Mouse (Mus musculus): Measurements from ENCODE around the gene Rangrf.
"Not testable (repeated sequence)": the region's sequence is repeated elsewhere in the genome, so short reads cannot be mapped to it uniquely, and the experiment has no call there.

Rangrf gene

GRCm38 (mm10) chr11:68946001-68946400, 29.0 kb downstream of the Rangrf start:
- no peak for DNase-seq (ENCODE audit: low read depth, low spot score)

GRCm38 (mm10) chr11:68945245-68945644, 29.7 kb downstream of the Rangrf start:
- no peak for DNase-seq (ENCODE audit: low read depth, low spot score)

- no peak for DNase-seq (ENCODE audit: low read depth, low spot score)
Measured at GRCm38 (mm10) chr11:68942731-68943130, 32.3 kb downstream of the Rangrf start.

DNA sequence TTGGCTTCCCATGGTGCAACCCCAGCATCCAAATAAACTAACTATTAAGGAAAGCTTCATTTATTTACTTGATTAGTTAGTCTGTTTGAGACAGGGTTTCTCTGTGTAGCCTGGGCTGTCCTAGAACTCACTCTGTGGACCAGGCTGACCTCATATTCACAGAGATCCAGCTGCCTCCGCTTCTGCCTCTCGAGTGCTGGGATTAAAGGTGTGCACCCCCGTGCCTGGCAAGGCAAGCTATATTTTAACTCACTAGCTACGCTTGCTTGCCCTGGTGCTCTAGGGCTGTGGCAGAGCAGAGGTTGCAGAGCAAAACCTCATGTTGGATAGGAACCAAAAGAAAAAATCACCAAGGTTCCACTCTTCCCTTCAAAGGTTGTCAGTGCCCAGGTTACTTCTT, 34.5 kb downstream of the Rangrf start:
- no peak for DNase-seq (ENCODE audit: low read depth, low spot score)

DNA sequence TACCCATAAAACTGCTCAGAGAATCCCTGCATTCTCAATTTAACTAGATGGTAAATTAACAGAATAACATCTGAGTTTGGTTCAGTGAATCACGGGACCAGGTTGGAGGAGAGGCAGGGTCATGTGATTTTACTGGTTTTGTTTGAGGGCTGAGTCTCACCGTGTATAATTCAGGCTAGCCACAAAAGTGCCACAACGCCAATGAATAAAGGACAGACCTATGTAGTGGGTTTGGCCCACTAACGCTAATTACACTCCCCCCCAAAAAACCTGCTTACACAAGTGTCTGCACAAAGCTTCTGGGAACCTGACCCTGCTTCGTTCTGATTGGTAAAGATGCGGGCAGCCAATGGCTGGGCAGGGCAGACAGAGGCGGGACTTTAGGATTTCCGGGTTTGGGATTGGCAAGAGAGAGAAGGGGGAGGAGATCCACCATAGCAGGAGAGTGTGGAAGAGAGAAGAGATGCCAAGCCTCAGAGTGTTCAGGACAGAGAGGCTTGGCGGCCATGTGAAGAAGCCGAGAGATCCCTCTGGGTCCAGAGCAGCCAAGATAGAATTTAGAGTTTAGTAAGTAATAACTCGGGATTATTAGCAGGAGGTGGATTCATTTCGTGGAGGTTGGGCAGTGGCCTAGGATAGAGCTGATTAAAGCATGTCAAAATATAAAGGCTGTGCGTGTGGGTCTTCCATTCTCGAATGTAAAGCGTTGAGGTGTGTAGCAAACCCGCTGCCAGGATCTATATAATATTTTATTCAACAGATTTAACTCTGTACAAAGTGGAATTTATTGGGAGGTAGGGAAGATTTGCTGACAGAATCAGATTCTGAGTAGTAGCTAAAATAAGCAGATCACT, 35.3 kb downstream of the Rangrf start:
- peak; percentile 95 for DNase-seq (ENCODE audit: low read depth, low spot score)

DNA sequence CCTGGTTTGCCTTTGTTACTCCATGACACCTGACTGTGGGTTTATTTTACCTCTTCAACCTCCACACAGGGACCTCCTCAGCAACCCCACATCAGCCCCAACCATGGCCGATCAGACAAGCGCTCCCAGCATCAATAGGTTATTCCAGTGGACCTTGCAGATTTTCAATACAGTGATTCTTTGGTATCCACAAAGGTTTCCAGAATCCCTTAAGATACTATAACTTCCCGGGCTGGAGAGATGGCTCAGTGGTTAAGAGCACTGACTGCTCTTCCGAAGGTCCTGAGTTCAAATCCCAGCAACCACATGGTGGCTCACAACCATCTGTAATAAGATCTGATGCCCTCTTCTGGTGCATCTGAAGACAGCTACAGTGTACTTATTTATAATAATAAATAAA, 38.0 kb downstream of the Rangrf start:
- DNase-seq (ENCODE audit: low read depth, low spot score) = not testable (repeated sequence)

DNA sequence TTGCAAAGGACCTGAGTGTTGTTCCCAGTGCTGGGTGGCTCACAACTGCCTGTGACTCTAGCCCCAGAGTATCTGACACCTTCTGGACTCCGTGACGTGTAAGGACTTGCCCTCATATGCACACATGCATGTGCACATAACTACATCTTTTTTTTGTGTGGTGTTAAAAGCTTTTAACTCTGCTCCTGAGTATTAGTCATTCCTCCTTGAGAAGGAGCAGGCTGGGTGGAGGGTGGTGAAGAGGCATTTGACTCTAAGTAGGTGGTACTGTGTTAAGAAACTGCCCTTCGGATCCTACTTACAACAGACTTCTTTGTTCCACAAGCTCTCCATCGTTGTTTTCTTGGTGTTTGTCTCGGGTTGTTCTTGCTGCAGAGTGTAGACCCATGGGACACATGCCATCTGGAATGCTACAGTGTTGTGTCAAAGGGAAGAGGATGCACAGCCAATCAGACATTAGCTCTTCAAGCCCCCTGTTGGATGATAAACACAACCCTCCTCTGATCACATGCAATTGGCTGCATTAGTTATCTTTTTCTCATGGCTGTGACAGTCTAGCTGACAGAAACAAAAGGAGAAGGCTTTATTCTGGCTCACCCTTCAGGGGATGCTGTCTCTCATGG, 41.0 kb downstream of the Rangrf start:
- no peak for DNase-seq (ENCODE audit: low read depth, low spot score)

DNA sequence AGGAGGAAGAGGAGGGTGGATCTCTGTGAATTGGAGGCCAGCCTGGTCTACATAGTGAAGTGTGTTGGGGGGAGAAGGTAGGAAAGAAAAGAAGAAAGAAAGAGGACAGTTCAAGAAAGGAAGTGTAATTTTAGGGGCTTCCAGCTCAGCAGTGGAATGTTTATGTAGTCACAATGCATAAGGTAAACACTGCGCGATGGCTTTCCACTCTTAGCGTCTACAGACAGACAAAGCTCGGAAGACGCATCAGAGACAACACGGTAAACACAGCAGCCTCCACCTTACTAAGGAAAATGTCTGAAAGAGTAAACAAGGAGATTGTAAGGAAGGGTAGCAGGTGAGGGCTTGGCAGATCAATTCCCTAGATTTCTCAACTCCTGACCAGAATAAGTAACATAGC, 45.0 kb downstream of the Rangrf start:
- no peak for DNase-seq (ENCODE audit: low read depth, low spot score)

DNA sequence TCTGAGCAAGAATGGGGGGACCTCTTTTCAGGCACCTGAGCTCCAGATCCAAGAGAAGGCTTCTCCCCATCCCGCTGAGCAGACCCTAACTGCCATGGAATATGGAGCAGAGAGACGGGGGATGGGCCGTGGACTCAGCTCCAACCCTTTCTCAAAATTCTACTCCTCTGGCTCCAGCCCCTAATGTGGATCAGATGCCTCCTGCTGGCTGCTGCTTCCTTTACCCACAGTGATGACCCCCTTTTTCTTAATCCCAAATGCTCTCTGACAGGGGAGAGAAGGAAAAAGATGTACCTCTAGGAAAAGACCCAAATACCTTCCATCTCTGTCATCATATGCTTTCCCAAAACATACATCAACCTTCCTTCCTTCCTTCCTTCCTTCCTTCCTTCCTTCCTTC, 48.0 kb downstream of the Rangrf start, which contains the start of gene Odf4:
Odf4 (minus strand) TSS at position 101 of the 400 bp plus-strand sequence.
- no peak for DNase-seq (ENCODE audit: low read depth, low spot score)

- DNase-seq (ENCODE audit: low read depth, low spot score) = no peak
Measured at GRCm38 (mm10) chr11:68924749-68925148, 50.2 kb downstream of the Rangrf start.

DNA sequence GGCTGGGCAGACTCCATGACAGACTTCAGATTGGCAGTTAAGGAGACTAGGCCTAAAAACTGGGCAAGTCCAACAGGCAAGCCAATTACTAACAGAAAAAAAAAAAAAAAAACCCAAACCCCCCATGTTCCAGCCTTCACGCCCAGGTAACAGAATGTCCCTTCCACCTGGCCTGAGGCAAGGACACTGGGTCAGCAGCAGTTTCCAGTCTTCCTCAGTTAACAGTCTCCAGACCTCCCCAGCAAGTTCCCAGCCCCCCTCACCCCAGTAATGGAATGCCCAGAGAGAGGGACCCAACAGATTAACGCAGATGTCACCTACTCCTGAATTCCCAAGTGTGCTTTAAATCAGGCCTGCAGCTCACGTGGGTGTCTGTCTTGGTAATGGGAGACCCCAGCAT, 51.8 kb downstream of the Rangrf start:
- DNase-seq (ENCODE audit: low read depth, low spot score) = no peak

All from R1 (cell line).